Comparison of ENCODE assay signal across 8 mouse cellular contexts in genomic region chr6:120978019-120978621, GRCm38 (mm10).
A peak's percentile ranks its signal among the peaks of the same experiment; 100 is the strongest.
DNase-seq lines count a peak whose midpoint lies in the region; ATAC-seq and TF ChIP-seq lines count a peak whose summit lies in the region.

No protein-coding gene starts in this region.

- H3K4me3 ChIP-seq in lung, postnatal 0 days (ENCODE audit: low read depth, low read length) = no peak overlapping the region
- H3K4me3 ChIP-seq in intestine, embryonic 16.5 days (ENCODE audit: low read length) = no peak overlapping the region

- 0 out of 2 replicates have a peak, but pooled peaks cover 4% of the 10 kb centered on the region for H3K36me3 ChIP-seq in lung, postnatal 0 days (ENCODE audit: insufficient read depth, low read length)
- H3K36me3 ChIP-seq in intestine, embryonic 16.5 days (ENCODE audit: control insufficient read depth, insufficient read depth, low read length) = peaks cover 2% of the 10 kb centered on the region; the same call in 1 of the 2 replicates

- no peak for TF ChIP-seq EP300 in lung, postnatal 0 days (IDR thresholded peaks at IDR 0.05)

- no peaks in the 10 kb centered on the region for H3K9me3 ChIP-seq in lung, postnatal 0 days (ENCODE audit: low read length)
- no peaks in the 10 kb centered on the region for H3K9me3 ChIP-seq in intestine, embryonic 16.5 days (ENCODE audit: control insufficient read depth, low read length)

- H3K9ac ChIP-seq in lung, postnatal 0 days (replicated peaks; ENCODE audit: low read depth) = no peak overlapping the region
- 0 out of 2 replicates have a peak overlapping the region, but pooled peaks have one; percentile 25 for H3K9ac ChIP-seq in intestine, embryonic 16.5 days (ENCODE audit: low read depth, low read length)

- ATAC-seq in lung, postnatal 0 days = peak; percentile 55
- ATAC-seq in intestine, embryonic 16.5 days = peak; percentile 58
- peak; percentile 25; the same call in 1 of the 2 replicates for ATAC-seq in megakaryocyte, adult 5-6 weeks (ENCODE audit: poor library complexity, severe bottlenecking)

- no peak overlapping the region for H3K4me2 ChIP-seq in lung, postnatal 0 days (replicated peaks; ENCODE audit: low read depth, low read length)
- no peak overlapping the region for H3K4me2 ChIP-seq in intestine, embryonic 16.5 days (ENCODE audit: low read depth, low read length)

- H3K4me1 ChIP-seq in lung, postnatal 0 days (ENCODE audit: insufficient read depth, low read depth, low read length) = no peaks in the 10 kb centered on the region
- H3K4me1 ChIP-seq in intestine, embryonic 16.5 days (ENCODE audit: control insufficient read depth, insufficient read depth, low read length) = peaks cover 15% of the 10 kb centered on the region

- H3K27ac ChIP-seq in lung, postnatal 0 days (ENCODE audit: low read length) = peak overlapping the region; percentile 32; the same call in 1 of the 2 replicates
- H3K27ac ChIP-seq in intestine, embryonic 16.5 days (ENCODE audit: low read length) = peak overlapping the region; percentile 23

- H3K27me3 ChIP-seq in lung, postnatal 0 days (replicated peaks; ENCODE audit: insufficient read depth, low read length) = no peaks in the 10 kb centered on the region
- no peaks in the 10 kb centered on the region for H3K27me3 ChIP-seq in intestine, embryonic 16.5 days (replicated peaks; ENCODE audit: control insufficient read depth, insufficient read depth, low read length)

- peak; percentile 55 for DNase-seq in lung, postnatal 0 days (ENCODE audit: low spot score)
- DNase-seq in lung, postnatal 36 days = no peak
- DNase-seq in adrenal gland, postnatal 14 days = peak; percentile 70
- peak; percentile 55 for DNase-seq in thymus, postnatal 4 days
- DNase-seq in cerebellum, adult 8-10 months = no peak
- DNase-seq in gastrocnemius, postnatal 10 days = no peak

- TF ChIP-seq CTCF in lung, postnatal 0 days (IDR thresholded peaks at IDR 0.05) = no peak

- WGBS in lung, postnatal 0 days = 30% methylated on average over 18 of the region's 18 CpGs
- WGBS in intestine, embryonic 16.5 days = 30% methylated on average over 18 of the region's 18 CpGs

Comparison
In these comparisons a context has a peak if more than half of its experiments do, and no peak if none do; other contexts are left out.
1. DNase-seq: peak in lung, postnatal 0 days (single experiment), adrenal gland, postnatal 14 days (single experiment) and thymus, postnatal 4 days (single experiment); none in lung, postnatal 36 days (single experiment), cerebellum, adult 8-10 months (single experiment) and gastrocnemius, postnatal 10 days (single experiment).
2. Peak in every context shown above with its lines, with median percentiles within 50 percentile points of each other: ATAC-seq.